In the genomic region with DNA sequence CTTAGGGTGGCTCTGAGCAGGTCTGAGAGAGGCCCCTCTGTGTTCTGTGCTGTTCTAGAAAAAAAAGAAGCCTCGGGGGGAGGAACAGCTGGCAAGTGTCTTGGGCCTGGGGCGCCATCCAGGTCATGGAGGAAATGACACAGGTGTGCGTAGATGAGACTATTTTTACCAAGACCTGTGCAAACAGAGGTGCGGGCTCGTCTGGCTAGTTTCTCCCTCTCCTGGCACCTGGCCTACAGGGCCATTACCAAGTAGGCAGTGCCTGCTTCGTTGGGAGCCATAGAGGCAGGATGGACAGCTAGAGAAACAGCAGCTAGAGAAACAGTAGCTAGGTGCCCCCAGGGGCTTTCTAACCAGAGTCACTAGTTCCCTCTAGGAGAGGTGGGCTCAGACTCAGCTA, we compare ENCODE assay signal across 32 mouse cellular contexts. TPM values are rescaled to one million over a fixed set of nuclear protein-coding genes. Genes with fewer than 3 reads are reported as not detected.
DNase-seq lines count a peak whose midpoint lies in the region; ATAC-seq lines count a peak whose summit lies in the region.
"Had no signal": no experiment of that assay in that cellular context is flagged by ENCODE, and none has a peak within 500 bp of the region (broad histone marks: within the 10 kb centered on the region; RNA-seq: fewer than 3 reads in every experiment).

No protein-coding gene starts in this region.

- no peak for DNase-seq in embryonic facial prominence, embryonic 10.5 days (ENCODE audit: low spot score)
- DNase-seq in heart, adult 11 months: peak; percentile 91
- no peak for DNase-seq in heart, postnatal 10 days
- DNase-seq in lung, postnatal 36 days: peak; percentile 56
- no peak for DNase-seq in lung, postnatal 10 days
- DNase-seq in A20 (ENCODE audit: low read depth, low spot score): peak; percentile 36
- DNase-seq: adrenal gland, postnatal 10 days; adrenal gland, postnatal 36 days; B cell, adult 2 months; cerebellum, adult 18-20 months; cerebellum, adult 9-10 months; cerebellum, postnatal 14 days; forebrain, postnatal 0 days; gastrocnemius, postnatal 14 days; heart, postnatal 14 days; heart, postnatal 4 days had no signal

- no peak overlapping the region for H3K9ac ChIP-seq in embryonic facial prominence, embryonic 12.5 days
- H3K9ac ChIP-seq: embryonic facial prominence, embryonic 13.5 days; forebrain, embryonic 13.5 days; forebrain, postnatal 0 days; heart, embryonic 12.5 days; heart, embryonic 15.5 days; hindbrain, embryonic 14.5 days had no signal

- no peak overlapping the region for H3K27ac ChIP-seq in embryonic facial prominence, embryonic 12.5 days
- no peak overlapping the region for H3K27ac ChIP-seq in embryonic facial prominence, embryonic 10.5 days (replicated peaks)
- H3K27ac ChIP-seq: embryonic facial prominence, embryonic 13.5 days; forebrain, embryonic 13.5 days; heart, embryonic 15.5 days; hindbrain, embryonic 14.5 days; hindbrain, postnatal 0 days had no signal

- peaks cover 12% of the 10 kb centered on the region; the same call in 1 of the 2 replicates for H3K27me3 ChIP-seq in embryonic facial prominence, embryonic 12.5 days
- H3K27me3 ChIP-seq in embryonic facial prominence, embryonic 10.5 days (replicated peaks; ENCODE audit: low read depth, poor library complexity, severe bottlenecking): peaks cover 35% of the 10 kb centered on the region

- ATAC-seq in embryonic facial prominence, embryonic 12.5 days (ENCODE audit: insufficient number of reproducible peaks, insufficient read depth, low FRiP score, low TSS enrichment): 0 out of 2 replicates have a peak, but pooled peaks have one; percentile 10
- ATAC-seq in frontal cortex, adult (ENCODE audit: low TSS enrichment): no peak
- ATAC-seq: forebrain, embryonic 13.5 days; forebrain, postnatal 0 days; hindbrain, postnatal 0 days; inflammation-experienced regulatory T-cells, adult 6 months; Patski had no signal

- H3K36me3 ChIP-seq in embryonic facial prominence, embryonic 12.5 days: no peaks in the 10 kb centered on the region
- no peaks in the 10 kb centered on the region for H3K36me3 ChIP-seq in embryonic facial prominence, embryonic 10.5 days (replicated peaks)
- H3K36me3 ChIP-seq: embryonic facial prominence, embryonic 13.5 days; G1E; heart, embryonic 12.5 days; heart, embryonic 15.5 days had no signal

- intact Hi-C loops in heart, postnatal 10 days (cut with DNase I): no loop called here

- no peak overlapping the region for H3K4me2 ChIP-seq in embryonic facial prominence, embryonic 12.5 days (replicated peaks)
- H3K4me2 ChIP-seq: embryonic facial prominence, embryonic 13.5 days; forebrain, embryonic 13.5 days; heart, embryonic 12.5 days; heart, embryonic 15.5 days; hindbrain, embryonic 14.5 days had no signal

- WGBS in embryonic facial prominence, embryonic 12.5 days: 83% methylated on average over 6 of the region's 6 CpGs
- 78% methylated on average over 6 of the region's 6 CpGs for WGBS in embryonic facial prominence, embryonic 10.5 days

- no peaks in the 10 kb centered on the region for H3K4me1 ChIP-seq in embryonic facial prominence, embryonic 12.5 days
- peaks cover 6% of the 10 kb centered on the region; the same call in 1 of the 2 replicates for H3K4me1 ChIP-seq in embryonic facial prominence, embryonic 10.5 days
- H3K4me1 ChIP-seq: embryonic facial prominence, embryonic 13.5 days; forebrain, embryonic 13.5 days had no signal

- H3K4me3 ChIP-seq in embryonic facial prominence, embryonic 12.5 days: no peak overlapping the region
- H3K4me3 ChIP-seq in embryonic facial prominence, embryonic 10.5 days: no peak overlapping the region
- H3K4me3 ChIP-seq: embryonic facial prominence, embryonic 13.5 days; erythroblast, embryonic 14.5 days; forebrain, embryonic 13.5 days; heart, embryonic 12.5 days; heart, embryonic 15.5 days had no signal

- H3K9me3 ChIP-seq in embryonic facial prominence, embryonic 12.5 days: no peaks in the 10 kb centered on the region
- no peaks in the 10 kb centered on the region for H3K9me3 ChIP-seq in embryonic facial prominence, embryonic 10.5 days
- H3K9me3 ChIP-seq: embryonic facial prominence, embryonic 13.5 days; forebrain, embryonic 13.5 days; G1E; heart, embryonic 12.5 days; heart, embryonic 15.5 days had no signal

RNA-seq across cellular contexts. Expression of a gene that starts 8.6 kb away (rescaled TPM):
- polyA plus RNA-seq in embryonic facial prominence, embryonic 12.5 days (2016; fragmentation: Nextera tagmentation; extraction: Ambion mirVana): 0.63 TPM in 1 of 2 replicates, not detected in the other
- polyA plus RNA-seq in embryonic facial prominence, embryonic 10.5 days (2016; fragmentation: Nextera tagmentation; extraction: Ambion mirVana): not detected in 2 replicates
- total RNA-seq in heart, postnatal 10 days (2021): not detected
- total RNA-seq: adrenal gland, adult 18-20 months; adrenal gland, postnatal 36 days; CH12.LX; forebrain, postnatal 0 days; G1E; heart, adult 18-20 months; heart, postnatal 14 days; hindbrain, postnatal 0 days had no signal
- polyA plus RNA-seq: erythroblast, embryonic 14.5 days; forebrain, embryonic 13.5 days; forebrain, postnatal 0 days; G1E; heart, embryonic 12.5 days; hindbrain, embryonic 11.5 days; inflammation-experienced regulatory T-cells, adult 6 months; Patski had no signal

RNA-seq across cellular contexts. Expression of a gene that starts 9.2 kb away (rescaled TPM):
- 0.62 and 0.73 TPM in 2 replicates for polyA plus RNA-seq in embryonic facial prominence, embryonic 12.5 days (2016; fragmentation: Nextera tagmentation; extraction: Ambion mirVana)
- polyA plus RNA-seq in embryonic facial prominence, embryonic 10.5 days (2016; fragmentation: Nextera tagmentation; extraction: Ambion mirVana): 0.16 and 0.33 TPM in 2 replicates
- total RNA-seq in heart, postnatal 10 days (2021): under 1 TPM; 0.86 to 0.89 TPM
- polyA plus RNA-seq: erythroblast, embryonic 14.5 days; G1E; Patski had no signal

Comparison
In these comparisons a context has a peak if more than half of its experiments do, and no peak if none do; other contexts are left out.
1. DNase-seq: peak in heart, adult 11 months (single experiment), lung, postnatal 36 days (single experiment) and A20 (single experiment); none in embryonic facial prominence, embryonic 10.5 days (single experiment), heart, postnatal 10 days (0 of 2) and lung, postnatal 10 days (single experiment).